Mouse (Mus musculus): ENCODE results near the gene Gm5485. TPM values are rescaled to one million over a fixed set of nuclear protein-coding genes. Genes with fewer than 3 reads are reported as not detected.

The Gm5485 gene
- polyA plus RNA-seq (2012; rRNA removed): not detected in 2 replicates

GRCm38 (mm10) chr16:48412246-48412645, at the start of gene Gm5485:
Gm5485 (minus strand) TSS chr16:48412416.
- TF ChIP-seq CTCF (IDR thresholded peaks at IDR 0.05; ENCODE audit: extremely low read depth, insufficient read depth, low read length): no peak
- no peak for TF ChIP-seq POLR2A (IDR thresholded peaks at IDR 0.05; ENCODE audit: extremely low read depth, insufficient read depth, low read length)
- H3K27ac ChIP-seq (ENCODE audit: insufficient read depth, low read length): no peak within 1 kb of the TSS

GRCm38 (mm10) chr16:48453264-48453663, 41.0 kb upstream of the Gm5485 start:
- H3K4me3 ChIP-seq (ENCODE audit: insufficient read depth, low read length): no peak overlapping the region
- no peaks in the 10 kb centered on the region for H3K4me1 ChIP-seq (ENCODE audit: control insufficient read depth, insufficient read depth, low read length)
- TF ChIP-seq POLR2A (IDR thresholded peaks at IDR 0.05; ENCODE audit: extremely low read depth, insufficient read depth, low read length): no peak
- no peak for TF ChIP-seq CTCF (IDR thresholded peaks at IDR 0.05; ENCODE audit: extremely low read depth, insufficient read depth, low read length)
- H3K27ac ChIP-seq (ENCODE audit: insufficient read depth, low read length): no peak overlapping the region

More at GRCm38 (mm10) chr16:48412246-48412645, at the start of gene Gm5485:
- no peak within 1 kb of the TSS for H3K4me3 ChIP-seq (ENCODE audit: insufficient read depth, low read length)
- H3K4me1 ChIP-seq (ENCODE audit: control insufficient read depth, insufficient read depth, low read length): no peaks in the 10 kb centered on the region

GRCm38 (mm10) chr16:48446161-48446925, 34.1 kb upstream of the Gm5485 start:
- no peak overlapping the region for H3K4me3 ChIP-seq (ENCODE audit: insufficient read depth, low read length)
- TF ChIP-seq CTCF (IDR thresholded peaks at IDR 0.05; ENCODE audit: extremely low read depth, insufficient read depth, low read length) (no peak), POLR2A (IDR thresholded peaks at IDR 0.05; ENCODE audit: extremely low read depth, insufficient read depth, low read length) (no peak)
- H3K27ac ChIP-seq (ENCODE audit: insufficient read depth, low read length): no peak overlapping the region
- no peaks in the 10 kb centered on the region for H3K4me1 ChIP-seq (ENCODE audit: control insufficient read depth, insufficient read depth, low read length)

- Histone ChIP-seq H3K27ac (ENCODE audit: insufficient read depth, low read length) (no peak overlapping the region), H3K4me3 (ENCODE audit: insufficient read depth, low read length) (no peak overlapping the region)
- no peak for TF ChIP-seq CTCF (IDR thresholded peaks at IDR 0.05; ENCODE audit: extremely low read depth, insufficient read depth, low read length)
These were observed 32.4 kb upstream of the Gm5485 start for GRCm38 (mm10) chr16:48444589-48444988.

GRCm38 (mm10) chr16:48437476-48437875, 25.3 kb upstream of the Gm5485 start:
- H3K4me1 ChIP-seq (ENCODE audit: control insufficient read depth, insufficient read depth, low read length): no peaks in the 10 kb centered on the region
- no peak overlapping the region for H3K4me3 ChIP-seq (ENCODE audit: insufficient read depth, low read length)
- no peak overlapping the region for H3K27ac ChIP-seq (ENCODE audit: insufficient read depth, low read length)
- TF ChIP-seq POLR2A (IDR thresholded peaks at IDR 0.05; ENCODE audit: extremely low read depth, insufficient read depth, low read length) (no peak), CTCF (IDR thresholded peaks at IDR 0.05; ENCODE audit: extremely low read depth, insufficient read depth, low read length) (no peak)

More at GRCm38 (mm10) chr16:48444589-48444988, 32.4 kb upstream of the Gm5485 start:
- no peaks in the 10 kb centered on the region for H3K4me1 ChIP-seq (ENCODE audit: control insufficient read depth, insufficient read depth, low read length)

- Histone ChIP-seq H3K4me3 (ENCODE audit: insufficient read depth, low read length) (no peak overlapping the region), H3K4me1 (ENCODE audit: control insufficient read depth, insufficient read depth, low read length) (no peaks in the 10 kb centered on the region), H3K27ac (ENCODE audit: insufficient read depth, low read length) (no peak overlapping the region)
- no peak for TF ChIP-seq CTCF (IDR thresholded peaks at IDR 0.05; ENCODE audit: extremely low read depth, insufficient read depth, low read length)
These were observed 23.2 kb upstream of the Gm5485 start for GRCm38 (mm10) chr16:48435454-48435853.

- Histone ChIP-seq H3K4me1 (ENCODE audit: control insufficient read depth, insufficient read depth, low read length) (no peaks in the 10 kb centered on the region), H3K4me3 (ENCODE audit: insufficient read depth, low read length) (no peak within 1 kb of the TSS), H3K27ac (ENCODE audit: insufficient read depth, low read length) (no peak within 1 kb of the TSS)
- TF ChIP-seq CTCF (IDR thresholded peaks at IDR 0.05; ENCODE audit: extremely low read depth, insufficient read depth, low read length): no peak
- no peak for TF ChIP-seq POLR2A (IDR thresholded peaks at IDR 0.05; ENCODE audit: extremely low read depth, insufficient read depth, low read length)
These were observed 18.8 kb upstream of the Gm5485 start, which contains the start of gene Morc1 for GRCm38 (mm10) chr16:48431027-48431426. Morc1 (plus strand) TSS chr16:48431237.

GRCm38 (mm10) chr16:48429427-48429826, 17.2 kb upstream of the Gm5485 start:
- H3K4me3 ChIP-seq (ENCODE audit: insufficient read depth, low read length): no peak overlapping the region
- H3K27ac ChIP-seq (ENCODE audit: insufficient read depth, low read length): no peak overlapping the region
- TF ChIP-seq POLR2A (IDR thresholded peaks at IDR 0.05; ENCODE audit: extremely low read depth, insufficient read depth, low read length) (no peak), CTCF (IDR thresholded peaks at IDR 0.05; ENCODE audit: extremely low read depth, insufficient read depth, low read length) (no peak)
- no peaks in the 10 kb centered on the region for H3K4me1 ChIP-seq (ENCODE audit: control insufficient read depth, insufficient read depth, low read length)

- H3K27ac ChIP-seq (ENCODE audit: insufficient read depth, low read length): no peak overlapping the region
- no peaks in the 10 kb centered on the region for H3K4me1 ChIP-seq (ENCODE audit: control insufficient read depth, insufficient read depth, low read length)
- no peak overlapping the region for H3K4me3 ChIP-seq (ENCODE audit: insufficient read depth, low read length)
- TF ChIP-seq POLR2A (IDR thresholded peaks at IDR 0.05; ENCODE audit: extremely low read depth, insufficient read depth, low read length): no peak
- TF ChIP-seq CTCF (IDR thresholded peaks at IDR 0.05; ENCODE audit: extremely low read depth, insufficient read depth, low read length): no peak
These were observed 11.9 kb upstream of the Gm5485 start for GRCm38 (mm10) chr16:48424069-48424468.

GRCm38 (mm10) chr16:48422501-48422900, 10.3 kb upstream of the Gm5485 start:
- TF ChIP-seq POLR2A (IDR thresholded peaks at IDR 0.05; ENCODE audit: extremely low read depth, insufficient read depth, low read length) (no peak), CTCF (IDR thresholded peaks at IDR 0.05; ENCODE audit: extremely low read depth, insufficient read depth, low read length) (no peak)

More at GRCm38 (mm10) chr16:48422501-48422900, 10.3 kb upstream of the Gm5485 start:
- Histone ChIP-seq H3K4me1 (ENCODE audit: control insufficient read depth, insufficient read depth, low read length) (no peaks in the 10 kb centered on the region), H3K4me3 (ENCODE audit: insufficient read depth, low read length) (no peak overlapping the region), H3K27ac (ENCODE audit: insufficient read depth, low read length) (no peak overlapping the region)

Measured in cortical plate, adult 2 months (tissue).